Mouse (Mus musculus) myocyte (in vitro differentiated cells): ENCODE measurements around the gene Ola1. TPM values are rescaled to one million over a fixed set of nuclear protein-coding genes. Genes with fewer than 3 reads are reported as not detected.

ENCODE experiments used
- H3K27me3 ChIP-seq: one replicate; pipeline ENCODE4 v1.6.1; 2011; ENCODE audit not compliant: control insufficient read depth, insufficient read depth, insufficient read length
- H3K36me3 ChIP-seq: one replicate; pipeline ENCODE4 v1.6.1; 2011; ENCODE audit not compliant: control insufficient read depth, insufficient read depth
- H3K4me2 ChIP-seq: one replicate; pipeline ENCODE4 v1.6.1; 2011; ENCODE audit warnings: low read depth, control low read depth
- H3K4me3 ChIP-seq: one replicate; pipeline ENCODE4 v1.5.1; 2011; ENCODE audit warnings: mild to moderate bottlenecking, control low read depth, moderate library complexity
- H3K79me2 ChIP-seq: one replicate; pipeline ENCODE4 v1.6.1; 2011; ENCODE audit not compliant: control insufficient read depth, insufficient read depth
- H3ac ChIP-seq: one replicate; pipeline ENCODE4 v1.6.1; 2011; ENCODE audit not compliant: control insufficient read depth, insufficient read length
- CEBPB ChIP-seq: IDR thresholded peaks from 2 replicates; pipeline ENCODE4 v1.6.1; 2011; ENCODE audit warnings: mild to moderate bottlenecking, moderate library complexity; ENCODE audit not compliant: poor library complexity, insufficient read depth, severe bottlenecking
- E2F4 ChIP-seq: IDR thresholded peaks from one replicate; pipeline ENCODE4 v1.6.1; 2011; ENCODE audit warnings: mild to moderate bottlenecking, control low read depth, moderate library complexity; ENCODE audit not compliant: insufficient read depth
- MAX ChIP-seq: IDR thresholded peaks from one replicate; pipeline ENCODE4 v1.6.1; 2011; ENCODE audit warnings: low read depth, mild to moderate bottlenecking, control low read depth
- MYOD1 ChIP-seq, 3 experiments: IDR thresholded peaks; one replicate each; pipeline ENCODE4 v1.6.1; 2011; ENCODE audit warnings: control low read depth in 2 of 3, low read depth in 2 of 3, mild to moderate bottlenecking in 2 of 3, moderate library complexity in 1 of 3; ENCODE audit not compliant: insufficient read length in 2 of 3, control insufficient read depth in 1 of 3
- MYOG ChIP-seq, 3 experiments: IDR thresholded peaks; one replicate each; pipeline ENCODE4 v1.6.1; 2011; ENCODE audit warnings: control low read depth in 2 of 3, low read depth in 2 of 3, mild to moderate bottlenecking in 2 of 3; ENCODE audit not compliant: insufficient read length in 2 of 3, control insufficient read depth in 1 of 3, insufficient read depth in 1 of 3
- POLR2A ChIP-seq: IDR thresholded peaks from one replicate; pipeline ENCODE4 v1.6.1; 2011; ENCODE audit warnings: low read depth, mild to moderate bottlenecking, control low read depth, moderate library complexity; ENCODE audit not compliant: insufficient read length
- POLR2AphosphoS2 ChIP-seq: IDR thresholded peaks from one replicate; pipeline ENCODE4 v1.6.1; 2011; ENCODE audit warnings: low read depth, control low read depth; ENCODE audit not compliant: insufficient read length
- REST ChIP-seq: IDR thresholded peaks from one replicate; pipeline ENCODE4 v1.6.1; 2011; ENCODE audit warnings: mild to moderate bottlenecking, control low read depth, moderate library complexity; ENCODE audit not compliant: insufficient read depth, insufficient read length
- SRF ChIP-seq: IDR thresholded peaks from one replicate; pipeline ENCODE4 v1.6.1; 2011; ENCODE audit warnings: low read depth; ENCODE audit not compliant: control insufficient read depth, insufficient read length
- TCF12 ChIP-seq: IDR thresholded peaks from one replicate; pipeline ENCODE4 v1.6.1; 2011; ENCODE audit warnings: mild to moderate bottlenecking, control low read depth; ENCODE audit not compliant: poor library complexity, insufficient read depth, severe bottlenecking
- TCF3 ChIP-seq: IDR thresholded peaks from one replicate; pipeline ENCODE4 v1.6.1; 2011; ENCODE audit warnings: low read depth, control low read depth; ENCODE audit not compliant: insufficient read length
- USF1 ChIP-seq: IDR thresholded peaks from one replicate; pipeline ENCODE4 v1.6.1; 2011; ENCODE audit warnings: low read depth, mild to moderate bottlenecking, control low read depth, moderate library complexity
- polyA plus RNA-seq: library from polyadenylated mRNA; unstranded; fragments of >200 nt; fragmentation: generic; extraction: Trizol; gene quantifications from one replicate; pipeline ENCODE4 v1.2.1, GENCODE M21; 2012; ENCODE audit warnings: missing spikeins

The Ola1 gene
- polyA plus RNA-seq, 1 experiment = 46.0 TPM

- no peak for TF ChIP-seq MAX
- no peak for TF ChIP-seq TCF12
- no peak for TF ChIP-seq MYOG (IDR thresholded peaks at IDR 0.05; ENCODE audit: control insufficient read depth in 1 of 3, insufficient read depth in 1 of 3, insufficient read length in 2 of 3, low read depth in 2 of 3)
- no peak for TF ChIP-seq CEBPB
- Histone ChIP-seq H3K4me3 (no peak overlapping the region), H3K36me3 (no peaks in the 10 kb centered on the region), H3K4me2 (no peak overlapping the region), H3K79me2 (no peaks in the 10 kb centered on the region), H3K27me3 (peaks cover 13% of the 10 kb centered on the region), H3ac (no peak overlapping the region)
Measured at GRCm38 (mm10) chr2:73241299-73241698, 22.6 kb upstream of the Ola1 start.

DNA sequence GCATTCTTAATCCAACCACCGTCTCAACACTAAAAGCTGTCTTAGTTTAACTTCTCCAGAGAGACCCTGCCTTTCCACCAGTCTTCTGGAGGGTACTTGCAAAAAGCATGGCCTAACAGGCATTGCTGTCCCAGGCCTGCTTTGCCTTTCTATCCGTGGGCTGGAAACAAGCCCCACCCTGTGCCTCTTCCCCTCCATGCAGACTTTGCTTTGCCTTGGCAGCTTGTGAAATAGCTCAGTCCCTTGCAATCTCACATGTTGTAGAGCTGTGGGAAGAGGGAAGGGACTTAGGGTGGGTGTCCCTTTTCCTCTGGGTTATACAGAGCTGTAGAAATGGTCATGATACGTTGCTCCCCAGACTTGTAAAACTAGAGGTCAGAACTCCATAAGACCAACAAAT is 12.4 kb upstream of the Ola1 start:
- TF ChIP-seq E2F4 = no peak
- TF ChIP-seq POLR2A = no peak
- no peak for TF ChIP-seq REST
- TF ChIP-seq CEBPB = no peak
- TF ChIP-seq SRF = no peak
- no peak for TF ChIP-seq MAX
- no peak for TF ChIP-seq POLR2AphosphoS2
- TF ChIP-seq TCF3 = no peak
- no peak for TF ChIP-seq MYOD1 (IDR thresholded peaks at IDR 0.05; ENCODE audit: control insufficient read depth in 1 of 3, insufficient read length in 2 of 3, low read depth in 2 of 3)
- TF ChIP-seq MYOG (IDR thresholded peaks at IDR 0.05; ENCODE audit: control insufficient read depth in 1 of 3, insufficient read depth in 1 of 3, insufficient read length in 2 of 3, low read depth in 2 of 3) = no peak
- TF ChIP-seq TCF12 = no peak
- no peak for TF ChIP-seq USF1
- Histone ChIP-seq H3ac (no peak overlapping the region), H3K36me3 (no peaks in the 10 kb centered on the region), H3K79me2 (no peaks in the 10 kb centered on the region), H3K4me3 (no peak overlapping the region), H3K4me2 (no peak overlapping the region), H3K27me3 (peaks cover 32% of the 10 kb centered on the region)

GRCm38 (mm10) chr2:73213871-73214659 is 4.7 kb downstream of the Ola1 start:
- peak; percentile 37 to 73 (median 66) for TF ChIP-seq MYOG (IDR thresholded peaks at IDR 0.05; ENCODE audit: control insufficient read depth in 1 of 3, insufficient read depth in 1 of 3, insufficient read length in 2 of 3, low read depth in 2 of 3)
- TF ChIP-seq MAX = no peak
- no peak for TF ChIP-seq REST
- TF ChIP-seq TCF3 = no peak
- TF ChIP-seq USF1 = no peak
- peak; percentile 57 for TF ChIP-seq POLR2AphosphoS2
- TF ChIP-seq SRF = no peak
- no peak for TF ChIP-seq E2F4
- TF ChIP-seq MYOD1 (IDR thresholded peaks at IDR 0.05; ENCODE audit: control insufficient read depth in 1 of 3, insufficient read length in 2 of 3, low read depth in 2 of 3) = peak in 2 of 3 experiments; percentile 73 to 81
- peak; percentile 68 for TF ChIP-seq POLR2A
- no peak for TF ChIP-seq TCF12
- TF ChIP-seq CEBPB = no peak
- Histone ChIP-seq H3K79me2 (peaks cover 25% of the 10 kb centered on the region), H3ac (peak overlapping the region; percentile 39), H3K4me3 (peak overlapping the region; percentile 65), H3K27me3 (no peaks in the 10 kb centered on the region), H3K4me2 (peak overlapping the region; percentile 100), H3K36me3 (peaks cover 4% of the 10 kb centered on the region)

GRCm38 (mm10) chr2:73213539-73213870 is 5.2 kb downstream of the Ola1 start:
- peak overlapping the region; percentile 90 for H3K4me2 ChIP-seq
- no peaks in the 10 kb centered on the region for H3K27me3 ChIP-seq
- peak overlapping the region; percentile 39 for H3ac ChIP-seq
- peak overlapping the region; percentile 65 for H3K4me3 ChIP-seq
- peaks cover 4% of the 10 kb centered on the region for H3K36me3 ChIP-seq
- peaks cover 31% of the 10 kb centered on the region for H3K79me2 ChIP-seq
- no peak for TF ChIP-seq CEBPB
- TF ChIP-seq REST = no peak
- no peak for TF ChIP-seq MYOD1 (IDR thresholded peaks at IDR 0.05; ENCODE audit: control insufficient read depth in 1 of 3, insufficient read length in 2 of 3, low read depth in 2 of 3)
- TF ChIP-seq SRF = no peak
- no peak for TF ChIP-seq POLR2A
- no peak for TF ChIP-seq MAX
- no peak for TF ChIP-seq POLR2AphosphoS2
- no peak for TF ChIP-seq E2F4
- no peak for TF ChIP-seq TCF12
- TF ChIP-seq MYOG (IDR thresholded peaks at IDR 0.05; ENCODE audit: control insufficient read depth in 1 of 3, insufficient read depth in 1 of 3, insufficient read length in 2 of 3, low read depth in 2 of 3) = no peak
- no peak for TF ChIP-seq TCF3
- TF ChIP-seq USF1 = no peak
